Mouse (Mus musculus): Measurements from ENCODE around the gene Zbtb33. TPM values are rescaled to one million over a fixed set of nuclear protein-coding genes. Genes with fewer than 3 reads are reported as not detected.

Zbtb33 gene
- polyA plus RNA-seq, 1 experiment from 2014 or later: 4.6 TPM

Small RNAs within 50 kb of the gene (microRNA-seq; reads per million reads assigned to microRNA genes)
- gene Mir3110: 0.69 reads per million

Other genes with a start within 250 kb of the Zbtb33 start
- not detected in 2 replicates for gene Btg1-ps1, start 171.0 kb upstream of the Zbtb33 start, polyA plus RNA-seq (2015; fragmentation: Nextera tagmentation; extraction: Ambion mirVana)
- gene Btg1-ps2, start 146.7 kb upstream of the Zbtb33 start, polyA plus RNA-seq (2015; fragmentation: Nextera tagmentation; extraction: Ambion mirVana): not detected in 2 replicates
- not detected in 2 replicates for gene Rhox10, start 123.3 kb upstream of the Zbtb33 start, polyA plus RNA-seq (2015; fragmentation: Nextera tagmentation; extraction: Ambion mirVana)
- gene Rhox11, start 104.7 kb upstream of the Zbtb33 start, polyA plus RNA-seq (2015; fragmentation: Nextera tagmentation; extraction: Ambion mirVana): not detected in 2 replicates
- gene Rhox12, start 78.9 kb upstream of the Zbtb33 start, polyA plus RNA-seq (2015; fragmentation: Nextera tagmentation; extraction: Ambion mirVana): not detected in 2 replicates
- not detected in 2 replicates for gene Rhox13, start 68.6 kb upstream of the Zbtb33 start, polyA plus RNA-seq (2015; fragmentation: Nextera tagmentation; extraction: Ambion mirVana)
- gene Tmem255a, start 62.6 kb downstream of the Zbtb33 start, polyA plus RNA-seq (2015; fragmentation: Nextera tagmentation; extraction: Ambion mirVana): 24.1 and 24.4 TPM in 2 replicates
- not detected in 2 replicates for gene Atp1b4, start 126.4 kb downstream of the Zbtb33 start, polyA plus RNA-seq (2015; fragmentation: Nextera tagmentation; extraction: Ambion mirVana)

Measured in midbrain, embryonic 16.5 days (tissue).